Mouse (Mus musculus) heart, adult 2 months (tissue): ENCODE measurements around the gene Sprtn. TPM values are rescaled to one million over a fixed set of nuclear protein-coding genes. Genes with fewer than 3 reads are reported as not detected.
A peak's percentile ranks its signal among the peaks of the same experiment; 100 is the strongest.

Experiments
- DNase-seq, 2 experiments: peaks; one replicate each; pipeline ENCODE4 v3.0.0; 2021
- H3K27ac ChIP-seq: fragments of 200-600 bp; 2 replicates; pipeline ENCODE4 v1.8.1; 2022
- H3K27me3 ChIP-seq: fragments of 200-500 bp; 2 replicates; pipeline ENCODE4 v1.6.1; 2012; ENCODE audit warnings: mild to moderate bottlenecking, low read length, inconsistent platforms, mixed read lengths; ENCODE audit not compliant: control insufficient read depth, insufficient read depth
- H3K36me3 ChIP-seq: fragments of 200-500 bp; 2 replicates; pipeline ENCODE4 v1.6.1; 2012; ENCODE audit warnings: low read length, inconsistent platforms; ENCODE audit not compliant: control insufficient read depth, insufficient read depth
- H3K4me1 ChIP-seq: fragments of 200-500 bp; 2 replicates; pipeline ENCODE4 v1.6.1; 2011; ENCODE audit warnings: low read length; ENCODE audit not compliant: control insufficient read depth, insufficient read depth
- H3K4me3 ChIP-seq: fragments of 200-600 bp; 2 replicates; pipeline ENCODE4 v1.8.1; 2022
- H3K79me2 ChIP-seq: fragments of 200-500 bp; replicated peaks from 2 replicates; pipeline ENCODE4 v1.6.1; 2012; ENCODE audit warnings: mild to moderate bottlenecking, inconsistent platforms, low read length, moderate library complexity, mixed read lengths; ENCODE audit not compliant: control insufficient read depth, insufficient read depth
- H3K9ac ChIP-seq: fragments of 200-500 bp; 2 replicates; pipeline ENCODE4 v1.6.1; 2012; ENCODE audit warnings: low read depth, mild to moderate bottlenecking, control low read depth, inconsistent platforms, low read length, mixed read lengths
- CTCF ChIP-seq: fragments of 200-600 bp; IDR thresholded peaks from 2 replicates; pipeline ENCODE4 v1.8.1; 2022; ENCODE audit warnings: antibody characterized with exemption, mild to moderate bottlenecking, moderate library complexity
- EP300 ChIP-seq: fragments of 200-500 bp; IDR thresholded peaks from 2 replicates; pipeline ENCODE4 v1.6.1; 2011; ENCODE audit warnings: low read depth, low read length, control low read depth; ENCODE audit not compliant: insufficient read depth
- POLR2A ChIP-seq: fragments of 200-500 bp; IDR thresholded peaks from 2 replicates; pipeline ENCODE4 v1.6.1; 2011; ENCODE audit warnings: mild to moderate bottlenecking, low read depth, low read length, control low read depth; ENCODE audit not compliant: insufficient read depth
- WGBS: fragments of 180-500 bp; shearing (Covaris S2); methylation state at CpG from one replicate; pipeline ENCODE4 v1.1.7; 2018; 5-methylcytosine and 5-hydroxymethylcytosine counted together
- intact Hi-C: fragments of 180-260 bp; cut with DNase I; formaldehyde crosslinking; loops from one replicate; pipeline ENCODE4 v1.15.1; 2025
- polyA plus RNA-seq: library from polyadenylated mRNA; depleted of rRNA; stranded (reverse); fragments of >200 nt; gene quantifications from 2 replicates; pipeline ENCODE4 v1.2.3, GENCODE M21; 2012
- total RNA-seq, 2 experiments: library from RNA; stranded (reverse); gene quantifications; 2 replicates each; pipeline ENCODE4 v1.2.3; 2021

Gene Sprtn
- total and polyA plus RNA-seq, 3 experiments: 8.3 to 10.3 (median 10.3) TPM

- peak overlapping the region; percentile 95 for H3K27ac ChIP-seq
- peak; percentile 26 to 27 for DNase-seq
These were observed 1.6 kb upstream of the Sprtn start for GRCm38 (mm10) chr8:124896010-124896631.

DNA sequence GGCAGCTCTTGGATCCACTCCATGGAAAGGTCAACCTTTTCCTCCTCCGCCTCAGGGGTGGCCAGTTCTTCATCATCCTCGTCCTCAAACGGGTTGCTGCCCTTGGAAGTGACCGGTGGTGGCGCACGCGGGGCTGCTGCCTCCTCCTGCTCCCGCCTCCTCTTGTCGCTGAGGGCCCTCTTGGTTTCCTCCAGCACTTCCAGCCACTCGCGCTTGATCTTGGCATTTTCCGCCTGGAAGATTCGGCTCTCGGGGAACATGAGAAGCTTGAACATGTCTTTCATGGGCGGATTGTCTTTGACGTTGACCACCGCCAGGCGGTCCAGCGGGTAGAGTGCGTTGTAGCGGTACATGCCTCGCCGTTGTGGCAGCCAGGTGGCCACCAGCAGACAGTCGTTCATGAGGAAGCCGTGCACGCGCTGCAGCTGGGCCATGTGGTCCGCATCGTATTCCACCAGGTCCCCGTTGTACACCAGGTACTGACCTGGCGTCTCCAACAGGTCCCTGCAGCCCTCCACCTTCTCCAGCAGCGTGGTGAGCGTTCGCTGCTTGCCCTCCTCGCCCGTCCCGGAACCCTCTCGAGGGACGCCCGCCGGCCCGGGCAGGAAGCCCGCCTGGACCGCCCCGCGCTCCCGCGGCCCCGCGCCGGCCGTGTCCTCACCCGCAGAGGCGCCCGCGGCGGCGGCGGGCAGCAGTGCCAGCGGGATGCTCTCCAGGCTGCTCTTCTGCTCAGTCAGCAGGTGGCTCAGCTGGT is 877 bp upstream of the Sprtn start:
- DNase-seq: peak; percentile 82 to 86
- Histone ChIP-seq H3K4me3 (peak overlapping the region; percentile 83), H3K9ac (peak overlapping the region; percentile 95), H3K79me2 (peaks cover 1% of the 10 kb centered on the region), H3K27ac (peak overlapping the region; percentile 95), H3K4me1 (peaks cover 15% of the 10 kb centered on the region), H3K36me3 (peaks cover 17% of the 10 kb centered on the region), H3K27me3 (no peaks in the 10 kb centered on the region)
- intact Hi-C loops: loop anchor here (2.0 to 5.0 kb wide), 3 partner anchors 50 to 138 kb away; partner anchors contain the start of gene Tsnax
- TF ChIP-seq POLR2A (peak; percentile 16; the same call in 1 of the 2 replicates), EP300 (peak; percentile 67; the same call in 1 of the 2 replicates), CTCF (peak; percentile 87)
- under 1% methylated on average over 59 of the region's 60 CpGs for WGBS

More at GRCm38 (mm10) chr8:124896010-124896631, 1.6 kb upstream of the Sprtn start:
- H3K4me1 ChIP-seq: peaks cover 15% of the 10 kb centered on the region
- H3K4me3 ChIP-seq: peak overlapping the region; percentile 83
- no peaks in the 10 kb centered on the region for H3K27me3 ChIP-seq
- WGBS: 69% methylated on average over 26 of the region's 26 CpGs
- intact Hi-C loops: loop anchor here (2.0 to 5.0 kb wide), 3 partner anchors 51 to 139 kb away; partner anchors contain the start of gene Tsnax
- peaks cover 17% of the 10 kb centered on the region for H3K36me3 ChIP-seq
- H3K79me2 ChIP-seq: peaks cover 1% of the 10 kb centered on the region
- H3K9ac ChIP-seq: peak overlapping the region; percentile 95; the same call in 1 of the 2 replicates
- TF ChIP-seq EP300: no peak
- no peak for TF ChIP-seq CTCF
- no peak for TF ChIP-seq POLR2A

- TF ChIP-seq POLR2A (no peak), EP300 (no peak), CTCF (no peak)
- WGBS: 2% methylated on average over 31 of the region's 31 CpGs
- peaks cover 15% of the 10 kb centered on the region for H3K4me1 ChIP-seq
These were observed 692 bp downstream of the Sprtn start for GRCm38 (mm10) chr8:124898251-124898905.

DNA sequence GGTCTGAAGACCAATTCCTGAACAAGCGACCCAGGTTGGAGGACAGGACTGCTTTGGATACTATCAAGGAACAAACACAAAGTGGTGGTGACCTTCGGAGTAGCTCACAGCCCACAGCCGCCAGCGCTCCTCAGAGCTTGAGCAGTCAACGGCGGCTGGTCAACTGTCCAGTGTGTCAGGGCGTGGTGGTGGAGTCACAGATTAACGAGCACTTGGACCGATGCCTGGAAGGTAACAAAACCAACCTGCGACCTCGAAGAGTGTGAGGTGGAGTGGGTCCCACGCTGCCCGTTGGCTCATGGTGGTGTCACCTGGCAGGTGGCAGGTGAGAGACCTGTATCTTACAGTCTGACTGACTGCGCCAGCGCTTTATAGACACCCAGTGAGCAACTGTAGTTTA is 5.5 kb downstream of the Sprtn start:
- Histone ChIP-seq H3K9ac (no peak overlapping the region), H3K27me3 (no peaks in the 10 kb centered on the region), H3K4me3 (no peak overlapping the region), H3K36me3 (peaks cover 4% of the 10 kb centered on the region; the same call in 1 of the 2 replicates), H3K27ac (no peak overlapping the region), H3K4me1 (peaks cover 8% of the 10 kb centered on the region), H3K79me2 (peaks cover under 1% of the 10 kb centered on the region; the same call in 1 of the 2 replicates)
- no peak for TF ChIP-seq EP300
- TF ChIP-seq CTCF: no peak
- TF ChIP-seq POLR2A: no peak
- intact Hi-C loops: no loop called here
- DNase-seq: no peak
- 89% methylated on average over 15 of the region's 15 CpGs for WGBS

More at GRCm38 (mm10) chr8:124898251-124898905, 692 bp downstream of the Sprtn start:
- Histone ChIP-seq H3K9ac (peak overlapping the region; percentile 83), H3K79me2 (peaks cover 1% of the 10 kb centered on the region), H3K27ac (peak overlapping the region; percentile 95), H3K36me3 (peaks cover 13% of the 10 kb centered on the region), H3K27me3 (no peaks in the 10 kb centered on the region), H3K4me3 (peak overlapping the region; percentile 83)
- peak in 1 of 2 experiments; percentile 31 for DNase-seq
- intact Hi-C loops: loop anchor here (5.0 kb wide), 1 partner anchor 114 kb away; the partner anchor contains the start of gene Tsnax

GRCm38 (mm10) chr8:124905482-124905881 is 7.8 kb downstream of the Sprtn start:
- H3K27ac ChIP-seq: no peak overlapping the region
- TF ChIP-seq CTCF: no peak
- TF ChIP-seq POLR2A: no peak
- no peak for TF ChIP-seq EP300
- WGBS: 82% methylated on average over 2 of the region's 2 CpGs
- H3K4me1 ChIP-seq: peaks cover 7% of the 10 kb centered on the region; the same call in 1 of the 2 replicates
- H3K27me3 ChIP-seq: no peaks in the 10 kb centered on the region
- intact Hi-C loops: no loop called here
- no peak overlapping the region for H3K9ac ChIP-seq
- H3K79me2 ChIP-seq: 0 out of 2 replicates have a peak, but pooled peaks cover 1% of the 10 kb centered on the region
- DNase-seq: no peak
- H3K4me3 ChIP-seq: no peak overlapping the region
- H3K36me3 ChIP-seq: peaks cover 10% of the 10 kb centered on the region
